Mouse (Mus musculus) liver, adult 2 months (tissue): Measurements from ENCODE around the gene Card10. TPM values are rescaled to one million over a fixed set of nuclear protein-coding genes. Genes with fewer than 3 reads are reported as not detected.
A peak's percentile ranks its signal among the peaks of the same experiment; 100 is the strongest.

Experiments
- DNase-seq: peaks from one replicate; pipeline ENCODE4 v3.0.0-alpha.2; 2011; ENCODE audit warnings: low read depth, low spot score; ENCODE audit errors: extremely low read depth
- H3K27ac ChIP-seq: fragments of 200-500 bp; replicated peaks from 2 replicates; pipeline ENCODE4 v1.5.1; 2012; ENCODE audit warnings: low read depth, mild to moderate bottlenecking, control low read depth, inconsistent platforms, low read length; ENCODE audit not compliant: insufficient read depth
- H3K27me3 ChIP-seq: fragments of 200-500 bp; 2 replicates; pipeline ENCODE4 v1.6.1; 2012; ENCODE audit warnings: mild to moderate bottlenecking, moderate library complexity, low read length, inconsistent platforms; ENCODE audit not compliant: control insufficient read depth, insufficient read depth
- H3K36me3 ChIP-seq: fragments of 200-500 bp; 2 replicates; pipeline ENCODE4 v1.6.1; 2012; ENCODE audit warnings: low read length, inconsistent platforms; ENCODE audit not compliant: control insufficient read depth, insufficient read depth
- H3K4me1 ChIP-seq: fragments of 200-500 bp; 2 replicates; pipeline ENCODE4 v1.6.1; 2011; ENCODE audit warnings: low read length; ENCODE audit not compliant: control insufficient read depth, insufficient read depth
- H3K4me3 ChIP-seq: fragments of 200-500 bp; 2 replicates; pipeline ENCODE4 v1.5.1; 2011; ENCODE audit warnings: low read depth, mild to moderate bottlenecking, control low read depth, low read length, moderate library complexity; ENCODE audit not compliant: insufficient read depth
- H3K79me2 ChIP-seq: fragments of 200-500 bp; 2 replicates; pipeline ENCODE4 v1.6.1; 2012; ENCODE audit warnings: inconsistent platforms, mild to moderate bottlenecking, low read length, moderate library complexity; ENCODE audit not compliant: control insufficient read depth, insufficient read depth
- H3K9ac ChIP-seq: fragments of 200-500 bp; 2 replicates; pipeline ENCODE4 v1.6.1; 2012; ENCODE audit warnings: low read depth, mild to moderate bottlenecking, control low read depth, inconsistent platforms, low read length
- CTCF ChIP-seq: fragments of 200-500 bp; IDR thresholded peaks from 2 replicates; pipeline ENCODE4 v1.5.1; 2011; ENCODE audit warnings: low read depth, low read length, control low read depth
- POLR2A ChIP-seq: fragments of 200-500 bp; IDR thresholded peaks from 2 replicates; pipeline ENCODE4 v1.6.1; 2011; ENCODE audit warnings: low read length, control low read depth; ENCODE audit not compliant: insufficient read depth; ENCODE audit errors: extremely low read depth
- whole genome bisulfite sequencing: fragments of 180-500 bp; shearing (Covaris S2); methylation state at CpG from one replicate; pipeline ENCODE4 v1.1.7; 2018; 5-methylcytosine and 5-hydroxymethylcytosine counted together
- polyA plus RNA-seq: library from polyadenylated mRNA; depleted of rRNA; stranded (reverse); fragments of >200 nt; gene quantifications from 2 replicates; pipeline ENCODE4 v1.2.3, GENCODE M21; 2012
- total RNA-seq: library from RNA; depleted of rRNA; stranded (reverse); fragments of >200 nt; gene quantifications from 2 replicates; pipeline ENCODE4 v1.2.3, GENCODE M21; 2014

Card10 gene
- total and polyA plus RNA-seq, 2 experiments = 2.7 to 18.7 TPM

- peaks cover 30% of the 10 kb centered on the region for H3K4me1 ChIP-seq
These were observed 36.9 kb upstream of the Card10 start for GRCm38 (mm10) chr15:78839744-78840143.

GRCm38 (mm10) chr15:78836086-78836621 lies 33.3 kb upstream of the Card10 start:
- DNase-seq = no peak
- Histone ChIP-seq H3K79me2 (no peaks in the 10 kb centered on the region), H3K27me3 (no peaks in the 10 kb centered on the region), H3K27ac (peak overlapping the region; percentile 59), H3K36me3 (no peaks in the 10 kb centered on the region), H3K9ac (no peak overlapping the region), H3K4me3 (no peak overlapping the region), H3K4me1 (peaks cover 41% of the 10 kb centered on the region)
- TF ChIP-seq POLR2A = no peak
- no peak for TF ChIP-seq CTCF
- WGBS = 76% methylated on average over 8 of the region's 8 CpGs

More at GRCm38 (mm10) chr15:78839744-78840143, 36.9 kb upstream of the Card10 start:
- no peak for DNase-seq
- H3K4me3 ChIP-seq = no peak overlapping the region
- H3K79me2 ChIP-seq = peaks cover 7% of the 10 kb centered on the region; the same call in 1 of the 2 replicates
- H3K27me3 ChIP-seq = no peaks in the 10 kb centered on the region
- peak overlapping the region; percentile 23; the same call in 1 of the 2 replicates for H3K27ac ChIP-seq
- H3K36me3 ChIP-seq = no peaks in the 10 kb centered on the region
- no peak overlapping the region for H3K9ac ChIP-seq
- 31% methylated on average over 2 of the region's 2 CpGs for WGBS
- TF ChIP-seq POLR2A (no peak), CTCF (no peak)

- Histone ChIP-seq H3K4me1 (peaks cover 40% of the 10 kb centered on the region), H3K9ac (no peak overlapping the region), H3K79me2 (no peaks in the 10 kb centered on the region), H3K4me3 (no peak overlapping the region), H3K27me3 (no peaks in the 10 kb centered on the region), H3K36me3 (no peaks in the 10 kb centered on the region), H3K27ac (peak overlapping the region; percentile 59)
- no peak for TF ChIP-seq POLR2A
- no peak for TF ChIP-seq CTCF
- no peak for DNase-seq
- WGBS = 60% methylated on average over 12 of the region's 12 CpGs
These were observed 32.6 kb upstream of the Card10 start for GRCm38 (mm10) chr15:78835200-78836085.

GRCm38 (mm10) chr15:78834233-78835005 lies 31.6 kb upstream of the Card10 start:
- no peak for DNase-seq

GRCm38 (mm10) chr15:78833582-78833981 lies 30.7 kb upstream of the Card10 start:
- peaks cover 35% of the 10 kb centered on the region for H3K4me1 ChIP-seq
- no peaks in the 10 kb centered on the region for H3K79me2 ChIP-seq
- H3K4me3 ChIP-seq = no peak overlapping the region
- no peaks in the 10 kb centered on the region for H3K36me3 ChIP-seq
- no peaks in the 10 kb centered on the region for H3K27me3 ChIP-seq
- TF ChIP-seq POLR2A (no peak), CTCF (no peak)
- no peak for DNase-seq
- H3K9ac ChIP-seq = no peak overlapping the region
- WGBS = 78% methylated on average over 3 of the region's 3 CpGs
- H3K27ac ChIP-seq = peak overlapping the region; percentile 71

More at GRCm38 (mm10) chr15:78834233-78835005, 31.6 kb upstream of the Card10 start:
- Histone ChIP-seq H3K27me3 (no peaks in the 10 kb centered on the region), H3K9ac (no peak overlapping the region), H3K4me3 (no peak overlapping the region), H3K4me1 (peaks cover 35% of the 10 kb centered on the region), H3K27ac (peak overlapping the region; percentile 71), H3K79me2 (no peaks in the 10 kb centered on the region), H3K36me3 (no peaks in the 10 kb centered on the region)
- no peak for TF ChIP-seq CTCF
- no peak for TF ChIP-seq POLR2A
- 53% methylated on average over 10 of the region's 10 CpGs for WGBS
